Mouse (Mus musculus): ENCODE data around the gene Pes1. TPM values are rescaled to one million over a fixed set of nuclear protein-coding genes. Genes with fewer than 3 reads are reported as not detected.
"Not testable (repeated sequence)": the region's sequence is repeated elsewhere in the genome, so short reads cannot be mapped to it uniquely, and the experiment has no call there.

Gene Pes1
- polyA plus RNA-seq, 1 experiment from 2014 or later, result 59.1 TPM

DNA sequence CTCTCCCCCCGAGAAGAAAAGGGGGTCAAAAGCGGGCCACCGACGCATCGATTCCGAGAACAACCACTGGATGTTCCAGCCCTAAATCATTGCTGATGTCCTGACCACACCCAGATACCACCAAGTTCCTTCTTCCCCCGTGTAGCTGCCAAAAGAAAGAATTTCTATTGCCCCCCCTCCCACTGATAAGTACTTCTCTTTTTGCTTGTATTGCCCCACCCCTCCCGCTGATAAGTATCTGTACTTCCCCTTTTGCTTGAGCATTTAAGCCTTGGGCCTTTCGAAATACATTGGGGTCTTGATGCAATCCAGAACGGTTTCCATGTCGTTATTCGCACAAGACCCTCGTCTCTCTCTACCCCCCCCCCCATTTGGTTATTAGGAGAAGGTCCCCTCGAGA lies 52.0 kb downstream of the Pes1 start:
- H3K4me1 ChIP-seq (ENCODE audit: control insufficient read depth, insufficient read depth, low read length); H3K27me3 ChIP-seq (ENCODE audit: control insufficient read depth, insufficient read depth, low read depth, low read length); H3K9me3 ChIP-seq (replicated peaks; ENCODE audit: control insufficient read depth, low read length, poor library complexity, severe bottlenecking); H3K27ac ChIP-seq (ENCODE audit: low read length); H3K4me3 ChIP-seq (ENCODE audit: low read depth, low read length); ATAC-seq; H3K4me2 ChIP-seq (ENCODE audit: low read length); H3K36me3 ChIP-seq (ENCODE audit: control insufficient read depth, insufficient read depth, low read length); H3K9ac ChIP-seq (ENCODE audit: low read depth, low read length): not testable (repeated sequence)
- 91% methylated on average over 14 of the region's 14 CpGs for WGBS

DNA sequence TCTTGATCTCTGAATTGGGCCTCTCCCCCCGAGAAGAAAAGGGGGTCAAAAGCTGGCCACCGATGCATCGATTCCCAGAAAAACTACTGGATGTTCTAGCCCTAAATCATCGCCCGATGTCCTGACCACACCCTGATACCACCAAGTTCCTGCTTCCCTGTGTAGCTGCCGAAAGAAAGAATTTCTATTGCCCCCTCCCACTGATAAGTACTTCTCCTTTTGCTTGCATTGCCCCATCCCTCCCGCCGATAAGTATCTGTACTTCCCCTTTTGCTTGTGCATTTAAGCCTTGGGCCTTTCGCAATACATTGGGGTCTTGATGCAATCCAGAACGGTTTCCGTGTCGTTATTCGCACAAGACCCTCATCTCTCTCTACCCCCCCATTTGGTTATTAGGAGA lies 58.3 kb downstream of the Pes1 start:
- ATAC-seq, result not testable (repeated sequence)

DNA sequence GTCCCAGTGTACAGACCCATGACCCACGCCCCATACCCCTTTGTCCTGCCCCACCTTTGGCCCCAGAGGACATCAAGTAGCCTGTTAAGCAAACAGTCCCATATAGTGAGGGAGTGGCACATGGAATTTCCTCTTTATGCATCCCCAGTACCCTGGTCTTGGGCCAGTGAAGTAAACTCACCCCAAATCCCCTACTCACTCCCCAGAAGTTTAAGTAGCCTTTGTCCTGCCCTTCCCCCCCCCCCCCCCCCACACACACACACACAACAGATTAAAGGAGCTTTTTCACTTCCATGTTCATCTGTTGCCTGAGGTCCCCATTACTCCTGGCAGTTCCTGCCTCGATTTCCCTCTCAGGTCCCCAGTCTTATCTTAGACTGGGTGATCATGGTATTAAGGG lies 59.5 kb downstream of the Pes1 start:
- Histone ChIP-seq H3K9ac (ENCODE audit: low read depth, low read length) (no peak overlapping the region), H3K4me3 (ENCODE audit: low read depth, low read length) (no peak overlapping the region), H3K4me2 (ENCODE audit: low read length) (no peak overlapping the region), H3K9me3 (replicated peaks; ENCODE audit: control insufficient read depth, low read length, poor library complexity, severe bottlenecking) (no peaks in the 10 kb centered on the region), H3K27ac (ENCODE audit: low read length) (no peak overlapping the region), H3K27me3 (ENCODE audit: control insufficient read depth, insufficient read depth, low read depth, low read length) (no peaks in the 10 kb centered on the region), H3K4me1 (ENCODE audit: control insufficient read depth, insufficient read depth, low read length) (no peaks in the 10 kb centered on the region), H3K36me3 (ENCODE audit: control insufficient read depth, insufficient read depth, low read length) (no peaks in the 10 kb centered on the region)
- WGBS, result 58% methylated on average over 2 of the region's 2 CpGs
- ATAC-seq, result no peak

More for the DNA sequence above, 58.3 kb downstream of the Pes1 start:
- WGBS, result 92% methylated on average over 13 of the region's 13 CpGs
- not testable (repeated sequence) for H3K9me3 ChIP-seq (replicated peaks; ENCODE audit: control insufficient read depth, low read length, poor library complexity, severe bottlenecking); H3K27me3 ChIP-seq (ENCODE audit: control insufficient read depth, insufficient read depth, low read depth, low read length); H3K4me1 ChIP-seq (ENCODE audit: control insufficient read depth, insufficient read depth, low read length); H3K4me2 ChIP-seq (ENCODE audit: low read length); H3K36me3 ChIP-seq (ENCODE audit: control insufficient read depth, insufficient read depth, low read length); H3K9ac ChIP-seq (ENCODE audit: low read depth, low read length); H3K27ac ChIP-seq (ENCODE audit: low read length); H3K4me3 ChIP-seq (ENCODE audit: low read depth, low read length)

DNA sequence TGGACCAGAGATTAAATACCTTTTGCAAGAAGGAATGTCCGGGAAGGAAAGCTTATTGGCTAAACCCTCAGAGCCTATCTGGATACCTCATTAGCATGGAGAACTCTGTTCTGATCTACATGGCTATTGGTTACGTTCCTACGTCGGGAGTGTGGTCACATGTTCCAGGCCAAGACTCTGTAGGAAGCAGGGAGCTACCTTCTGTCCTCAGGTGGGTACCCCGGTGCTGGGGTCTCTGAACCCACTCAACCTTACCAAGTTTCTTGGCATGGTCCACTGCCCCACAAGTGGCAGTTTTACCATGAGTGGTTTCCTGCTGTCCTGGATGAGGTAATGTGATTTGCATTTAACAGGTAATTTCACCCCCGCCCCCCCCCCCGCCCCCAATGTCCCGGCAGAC lies 63.3 kb downstream of the Pes1 start:
- H3K27me3 ChIP-seq (ENCODE audit: control insufficient read depth, insufficient read depth, low read depth, low read length), result 0 out of 2 replicates have a peak, but pooled peaks cover 1% of the 10 kb centered on the region
- 84% methylated on average over 8 of the region's 8 CpGs for WGBS
- no peak overlapping the region for H3K27ac ChIP-seq (ENCODE audit: low read length)
- H3K4me3 ChIP-seq (ENCODE audit: low read depth, low read length), result no peak overlapping the region
- H3K4me1 ChIP-seq (ENCODE audit: control insufficient read depth, insufficient read depth, low read length), result no peaks in the 10 kb centered on the region
- no peak overlapping the region for H3K4me2 ChIP-seq (ENCODE audit: low read length)
- H3K36me3 ChIP-seq (ENCODE audit: control insufficient read depth, insufficient read depth, low read length), result no peaks in the 10 kb centered on the region
- H3K9me3 ChIP-seq (replicated peaks; ENCODE audit: control insufficient read depth, low read length, poor library complexity, severe bottlenecking), result no peaks in the 10 kb centered on the region
- H3K9ac ChIP-seq (ENCODE audit: low read depth, low read length), result no peak overlapping the region
- ATAC-seq, result no peak

DNA sequence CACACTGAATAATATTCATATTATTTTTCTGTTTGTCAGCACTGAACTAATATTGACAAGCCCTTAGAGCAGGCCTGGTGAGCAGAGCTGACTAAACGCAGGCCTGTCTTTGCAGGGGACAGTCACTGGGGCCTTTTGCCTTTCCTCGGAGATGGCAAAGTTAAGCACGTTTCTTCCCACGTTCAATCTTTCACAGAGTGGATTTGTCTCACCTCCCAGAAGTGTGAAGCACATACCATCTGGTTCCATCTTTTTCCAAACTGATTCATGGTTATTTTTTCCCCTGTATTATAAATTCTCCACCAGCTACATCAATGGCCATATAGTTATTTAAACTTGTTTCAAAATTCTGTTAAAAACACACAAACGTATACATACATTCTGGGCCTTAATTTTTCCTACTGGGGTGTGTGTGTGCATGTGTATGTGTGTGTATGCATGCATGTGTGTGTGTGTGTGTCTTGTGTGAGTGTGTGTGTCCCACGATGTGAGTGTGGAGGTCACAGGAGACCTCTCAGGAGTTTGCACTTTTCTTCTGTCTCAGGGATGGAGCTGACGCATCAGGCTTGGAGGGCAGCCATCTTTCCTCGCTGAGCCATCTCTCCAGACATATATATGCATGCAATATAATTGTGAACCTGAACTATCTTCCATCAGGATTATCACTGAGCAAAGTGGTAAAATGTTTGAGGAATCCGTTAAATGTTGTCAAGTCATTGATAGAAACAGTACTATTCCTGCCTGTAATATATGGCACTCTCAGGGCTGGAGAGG lies 64.0 kb downstream of the Pes1 start:
- no peak overlapping the region for H3K27ac ChIP-seq (ENCODE audit: low read length)
- no peak overlapping the region for H3K9ac ChIP-seq (ENCODE audit: low read depth, low read length)
- WGBS, result 83% methylated on average over 9 of the region's 9 CpGs
- H3K27me3 ChIP-seq (ENCODE audit: control insufficient read depth, insufficient read depth, low read depth, low read length), result 0 out of 2 replicates have a peak, but pooled peaks cover 2% of the 10 kb centered on the region
- H3K4me3 ChIP-seq (ENCODE audit: low read depth, low read length), result no peak overlapping the region
- H3K36me3 ChIP-seq (ENCODE audit: control insufficient read depth, insufficient read depth, low read length), result no peaks in the 10 kb centered on the region
- no peak overlapping the region for H3K4me2 ChIP-seq (ENCODE audit: low read length)
- no peak for ATAC-seq
- H3K4me1 ChIP-seq (ENCODE audit: control insufficient read depth, insufficient read depth, low read length), result no peaks in the 10 kb centered on the region
- no peaks in the 10 kb centered on the region for H3K9me3 ChIP-seq (replicated peaks; ENCODE audit: control insufficient read depth, low read length, poor library complexity, severe bottlenecking)

- WGBS, result 64% methylated on average over 4 of the region's 4 CpGs
- no peaks in the 10 kb centered on the region for H3K4me1 ChIP-seq (ENCODE audit: control insufficient read depth, insufficient read depth, low read length)
- ATAC-seq, result no peak
These were observed 65.6 kb downstream of the Pes1 start for GRCm38 (mm10) chr11:4029343-4029742.

More at GRCm38 (mm10) chr11:4029343-4029742, 65.6 kb downstream of the Pes1 start:
- Histone ChIP-seq H3K4me2 (ENCODE audit: low read length) (no peak overlapping the region), H3K9me3 (replicated peaks; ENCODE audit: control insufficient read depth, low read length, poor library complexity, severe bottlenecking) (no peaks in the 10 kb centered on the region), H3K27ac (ENCODE audit: low read length) (no peak overlapping the region), H3K36me3 (ENCODE audit: control insufficient read depth, insufficient read depth, low read length) (no peaks in the 10 kb centered on the region), H3K4me3 (ENCODE audit: low read depth, low read length) (no peak overlapping the region), H3K9ac (ENCODE audit: low read depth, low read length) (no peak overlapping the region), H3K27me3 (ENCODE audit: control insufficient read depth, insufficient read depth, low read depth, low read length) (0 out of 2 replicates have a peak, but pooled peaks cover 2% of the 10 kb centered on the region)

Other genes starting within 250 kb of the Pes1 start
- 35.7 and 40.9 TPM in 2 replicates for gene Osbp2, start 100.1 kb upstream of the Pes1 start, polyA plus RNA-seq (2015; fragmentation: Nextera tagmentation; extraction: Ambion mirVana)
- 0.80 and 0.87 TPM in 2 replicates for gene 4921536K21Rik, start 68.9 kb upstream of the Pes1 start, polyA plus RNA-seq (2015; fragmentation: Nextera tagmentation; extraction: Ambion mirVana)
- gene Dusp18, start 68.7 kb upstream of the Pes1 start, polyA plus RNA-seq (2015; fragmentation: Nextera tagmentation; extraction: Ambion mirVana), result 43.5 and 48.4 TPM in 2 replicates
- 17.4 and 20.7 TPM in 2 replicates for gene Slc35e4, start 49.3 kb upstream of the Pes1 start, polyA plus RNA-seq (2015; fragmentation: Nextera tagmentation; extraction: Ambion mirVana)
- 19.5 and 20.8 TPM in 2 replicates for gene Tcn2, start 31.8 kb upstream of the Pes1 start, polyA plus RNA-seq (2015; fragmentation: Nextera tagmentation; extraction: Ambion mirVana)
- gene 4930556J24Rik, start 12.8 kb downstream of the Pes1 start, polyA plus RNA-seq (2015; fragmentation: Nextera tagmentation; extraction: Ambion mirVana), result 0.25 TPM in 1 of 2 replicates, not detected in the other
- gene Gal3st1, start 19.7 kb downstream of the Pes1 start, polyA plus RNA-seq (2015; fragmentation: Nextera tagmentation; extraction: Ambion mirVana), result 7.3 and 8.2 TPM in 2 replicates
- gene Sec14l4, start 67.5 kb downstream of the Pes1 start, polyA plus RNA-seq (2015; fragmentation: Nextera tagmentation; extraction: Ambion mirVana), result not detected in 2 replicates
- gene Sec14l3, start 100.9 kb downstream of the Pes1 start, polyA plus RNA-seq (2015; fragmentation: Nextera tagmentation; extraction: Ambion mirVana), result 2.6 and 2.8 TPM in 2 replicates
- gene Mtfp1, start 131.5 kb downstream of the Pes1 start, polyA plus RNA-seq (2015; fragmentation: Nextera tagmentation; extraction: Ambion mirVana), result 12.8 and 14.4 TPM in 2 replicates
- gene Sec14l2, start 159.4 kb downstream of the Pes1 start, polyA plus RNA-seq (2015; fragmentation: Nextera tagmentation; extraction: Ambion mirVana), result 4.2 and 4.8 TPM in 2 replicates
- 52.0 and 53.6 TPM in 2 replicates for gene Rnf215, start 171.2 kb downstream of the Pes1 start, polyA plus RNA-seq (2015; fragmentation: Nextera tagmentation; extraction: Ambion mirVana)
- 9.1 and 10.9 TPM in 2 replicates for gene Ccdc157, start 196.3 kb downstream of the Pes1 start, polyA plus RNA-seq (2015; fragmentation: Nextera tagmentation; extraction: Ambion mirVana)
- gene Sf3a1, start 196.4 kb downstream of the Pes1 start, polyA plus RNA-seq (2015; fragmentation: Nextera tagmentation; extraction: Ambion mirVana), result 53.8 and 54.0 TPM in 2 replicates
- gene Tbc1d10a, start 222.8 kb downstream of the Pes1 start, polyA plus RNA-seq (2015; fragmentation: Nextera tagmentation; extraction: Ambion mirVana), result 33.6 and 34.8 TPM in 2 replicates

Measured in midbrain, embryonic 16.5 days (tissue).